In the genomic region with DNA sequence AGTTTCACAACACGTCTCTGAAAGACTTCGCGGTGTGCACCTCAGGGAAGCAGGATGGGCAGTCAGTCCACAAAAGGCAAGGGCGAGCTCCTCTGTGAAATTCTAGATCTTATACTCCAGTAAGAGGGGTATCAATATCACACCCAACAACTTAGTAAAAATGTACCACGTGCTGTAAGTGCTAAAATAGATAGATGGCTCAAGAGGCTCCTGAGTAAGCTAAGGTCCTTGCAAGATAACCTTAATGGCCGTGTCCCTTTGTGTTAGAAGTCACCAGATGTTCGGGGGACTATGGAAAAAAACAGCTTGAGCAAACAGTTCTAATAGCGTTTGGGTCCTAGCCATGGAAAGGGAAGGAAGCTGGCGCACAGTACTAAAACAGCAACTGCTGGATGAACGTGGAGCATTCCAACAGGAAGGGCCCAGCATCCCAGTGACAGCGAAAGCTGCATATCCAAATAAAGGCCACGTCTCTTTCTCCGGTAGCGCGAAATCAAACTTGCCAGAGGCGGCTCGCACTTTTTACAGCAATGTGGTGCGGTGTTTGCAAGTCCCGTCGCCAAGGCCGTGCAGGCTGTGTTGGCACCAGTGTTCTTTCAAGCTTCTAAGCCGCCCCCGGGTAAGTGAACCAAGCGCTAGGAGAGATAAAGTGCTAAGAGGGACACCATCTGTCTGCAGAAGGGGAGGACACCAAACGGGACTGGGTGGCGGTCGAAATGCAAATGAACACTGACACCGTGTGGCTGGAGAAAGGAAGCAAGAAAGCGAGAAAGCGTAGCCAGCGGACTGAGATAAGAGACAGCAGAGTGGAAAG, we compare ENCODE assay signal across 1 mouse cellular context.
A peak's percentile ranks its signal among the peaks of the same experiment; 100 is the strongest.
TF ChIP-seq lines count a peak whose summit lies in the region.

No protein-coding gene starts in this region.

TF ChIP-seq in CH12.LX, 34 proteins besides CTCF, POLR2A, EP300 and RAD21 (continued from another document):
- no peak for TF ChIP-seq UBTF (IDR thresholded peaks at IDR 0.05; ENCODE audit: low read depth, low read length)
- peak; percentile 69 for TF ChIP-seq TCF12 (IDR thresholded peaks at IDR 0.05; ENCODE audit: low read depth, low read length)
- TF ChIP-seq ZKSCAN1 (IDR thresholded peaks at IDR 0.05; ENCODE audit: borderline replicate concordance, low read depth, low read length): no peak
- TF ChIP-seq CHD1 (IDR thresholded peaks at IDR 0.05; ENCODE audit: low read depth, low read length): no peak
- no peak for TF ChIP-seq MAZ (IDR thresholded peaks at IDR 0.05; ENCODE audit: low read depth, low read length)
- TF ChIP-seq BHLHE40 (IDR thresholded peaks at IDR 0.05; ENCODE audit: low read depth, low read length): 0 out of 2 replicates have a peak, but pooled peaks have one; percentile 14
- TF ChIP-seq ELF1 (IDR thresholded peaks at IDR 0.05; ENCODE audit: low read depth, low read length): peak; percentile 21; the same call in 1 of the 2 replicates
- TF ChIP-seq E2F4 (IDR thresholded peaks at IDR 0.05; ENCODE audit: insufficient replicate concordance, low read depth, low read length): no peak
- no peak for TF ChIP-seq CHD2 (IDR thresholded peaks at IDR 0.05; ENCODE audit: low read length)
- 0 out of 2 replicates have a peak, but pooled peaks have one; percentile 39 for TF ChIP-seq TBP (conservative IDR thresholded peaks at IDR 0.05; ENCODE audit: low read depth, low read length)
- no peak for TF ChIP-seq NRF1 (IDR thresholded peaks at IDR 0.05; ENCODE audit: low read depth, low read length)
- TF ChIP-seq MEF2A (IDR thresholded peaks at IDR 0.05; ENCODE audit: borderline replicate concordance, low read depth, low read length): peak; percentile 66; the same call in 1 of the 2 replicates
- TF ChIP-seq USF2 (conservative IDR thresholded peaks at IDR 0.05; ENCODE audit: low read depth, low read length): no peak
- TF ChIP-seq RCOR1 (conservative IDR thresholded peaks at IDR 0.05; ENCODE audit: low read depth, low read length): no peak
- no peak for TF ChIP-seq POLR2AphosphoS2 (IDR thresholded peaks at IDR 0.05; ENCODE audit: low read depth, low read length)
- 0 out of 2 replicates have a peak, but pooled peaks have one; percentile 19 for TF ChIP-seq JUND (conservative IDR thresholded peaks at IDR 0.05; ENCODE audit: low read depth, low read length)
- TF ChIP-seq ZC3H11A (IDR thresholded peaks at IDR 0.05; ENCODE audit: low read depth, low read length): peak; percentile 64
- no peak for TF ChIP-seq MAX (IDR thresholded peaks at IDR 0.05; ENCODE audit: low read length)
- TF ChIP-seq KAT2A (IDR thresholded peaks at IDR 0.05; ENCODE audit: insufficient replicate concordance, low read length): no peak
- peak; percentile 90 for TF ChIP-seq SMC3 (IDR thresholded peaks at IDR 0.05; ENCODE audit: low read depth, low read length)
- no peak for TF ChIP-seq ZMIZ1 (IDR thresholded peaks at IDR 0.05; ENCODE audit: low read depth, low read length)
- TF ChIP-seq IRF4 (IDR thresholded peaks at IDR 0.05; ENCODE audit: low read depth, low read length): peak; percentile 85
- peak; percentile 83 for TF ChIP-seq SIN3A (IDR thresholded peaks at IDR 0.05; ENCODE audit: low read length)
